Mouse (Mus musculus) spleen, adult 2 months (tissue): ENCODE results near the gene Oxct2a.

Experiments used
- CTCF ChIP-seq: fragments of 200-500 bp; IDR thresholded peaks from 2 replicates; pipeline ENCODE4 v1.5.1; 2011; ENCODE audit warnings: mild to moderate bottlenecking, inconsistent platforms; ENCODE audit not compliant: insufficient read depth, insufficient read length, insufficient replicate concordance; ENCODE audit errors: extremely low read depth
- POLR2A ChIP-seq: fragments of 200-500 bp; IDR thresholded peaks from 2 replicates; pipeline ENCODE4 v1.6.1; 2011; ENCODE audit warnings: low read depth, low read length, inconsistent platforms

- TF ChIP-seq POLR2A, result no peak
- no peak for TF ChIP-seq CTCF
These were observed 32.5 kb upstream of the Oxct2a start for GRCm38 (mm10) chr4:123355941-123356340.
